Mouse (Mus musculus) mouse embryonic stem cell (cell line): ENCODE data around the gene Akt2.

ENCODE experiments used
- in situ Hi-C, 2 experiments: fragments of 300-500 bp; cut with MboI; formaldehyde crosslinking; loops; 1 replicate in 1 of 2; 3 replicates in 1 of 2; pipeline ENCODE4 v1.14.3; 2019 to 2020; ENCODE audit warnings: low sequenced_read_pairs in 2 of 2, low pct_unique_long_range_greater_than_20kb in 1 of 2, mixed read lengths in 1 of 2; ENCODE audit not compliant: unreplicated experiment in 1 of 2

Akt2 gene

DNA sequence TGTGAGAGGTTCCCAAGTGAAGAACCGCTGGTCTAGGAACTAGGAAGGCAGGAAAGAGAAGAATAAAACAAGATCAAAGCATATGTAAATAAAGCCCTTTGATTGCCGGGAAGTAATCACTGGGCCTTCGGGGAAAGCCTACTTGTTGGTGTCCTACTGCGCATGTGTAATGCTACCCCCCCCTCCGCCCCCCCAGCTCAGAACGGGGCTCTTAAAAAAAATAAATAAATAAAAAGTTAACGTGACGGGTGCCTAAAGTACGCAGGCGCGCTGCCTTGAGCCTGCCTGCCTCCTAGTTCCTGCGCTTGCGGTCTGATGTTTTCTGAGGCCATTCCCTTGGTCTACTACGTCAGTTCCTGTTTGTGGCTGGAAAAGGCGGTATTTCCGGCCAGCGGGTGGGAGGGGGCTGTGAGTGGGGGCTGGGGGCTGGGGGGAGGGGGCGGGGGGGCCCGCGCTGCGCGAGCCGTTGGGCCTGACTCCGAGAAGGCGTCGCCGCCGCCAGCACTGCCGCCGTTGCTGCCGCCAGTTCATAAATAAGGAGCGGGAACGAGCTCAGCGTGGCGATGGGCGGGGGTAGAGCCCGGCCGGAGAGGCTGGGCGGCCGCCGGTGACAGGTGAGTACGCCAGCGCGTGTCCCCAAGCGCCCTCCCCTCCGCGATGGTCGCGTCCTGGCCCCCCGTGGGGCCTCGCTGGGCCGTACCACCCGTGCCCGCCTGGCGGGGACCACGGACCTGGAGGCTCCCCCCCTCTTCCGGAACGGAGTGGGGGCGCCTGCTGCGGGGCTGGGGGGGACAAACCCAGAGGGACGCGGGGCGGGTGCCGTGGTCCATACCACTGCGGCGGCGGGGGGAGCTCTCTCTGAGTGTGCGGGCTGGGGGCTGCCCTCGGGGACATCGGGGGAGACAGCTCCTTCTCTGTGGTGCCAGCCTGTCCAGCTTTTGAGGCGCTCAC is at the start of gene Akt2:
TSS of gene Akt2 (plus strand) at position 287 of the 951 bp plus-strand sequence.
- in situ Hi-C loops, result no loop called here

DNA sequence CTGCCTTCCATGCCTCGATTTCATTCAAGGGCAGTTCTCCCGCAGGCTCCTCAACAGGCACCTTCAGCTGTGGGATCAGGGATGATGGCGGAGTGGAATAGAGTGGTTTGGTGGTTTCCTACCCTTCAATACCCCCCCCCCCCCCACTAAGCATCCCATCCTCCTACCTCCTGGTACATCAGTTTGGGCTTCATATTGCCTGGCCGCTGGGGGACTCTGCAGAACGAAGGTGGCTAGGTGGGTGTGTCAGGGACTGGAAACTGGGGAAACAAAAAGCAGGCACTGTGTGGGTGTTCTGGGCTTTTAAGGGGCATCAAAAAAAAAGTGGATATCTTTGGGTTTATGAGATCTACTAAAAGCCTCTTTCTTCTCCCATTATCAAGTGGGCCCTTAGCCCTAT is 49.4 kb upstream of the Akt2 start:
- in situ Hi-C loops, result no loop called here

DNA sequence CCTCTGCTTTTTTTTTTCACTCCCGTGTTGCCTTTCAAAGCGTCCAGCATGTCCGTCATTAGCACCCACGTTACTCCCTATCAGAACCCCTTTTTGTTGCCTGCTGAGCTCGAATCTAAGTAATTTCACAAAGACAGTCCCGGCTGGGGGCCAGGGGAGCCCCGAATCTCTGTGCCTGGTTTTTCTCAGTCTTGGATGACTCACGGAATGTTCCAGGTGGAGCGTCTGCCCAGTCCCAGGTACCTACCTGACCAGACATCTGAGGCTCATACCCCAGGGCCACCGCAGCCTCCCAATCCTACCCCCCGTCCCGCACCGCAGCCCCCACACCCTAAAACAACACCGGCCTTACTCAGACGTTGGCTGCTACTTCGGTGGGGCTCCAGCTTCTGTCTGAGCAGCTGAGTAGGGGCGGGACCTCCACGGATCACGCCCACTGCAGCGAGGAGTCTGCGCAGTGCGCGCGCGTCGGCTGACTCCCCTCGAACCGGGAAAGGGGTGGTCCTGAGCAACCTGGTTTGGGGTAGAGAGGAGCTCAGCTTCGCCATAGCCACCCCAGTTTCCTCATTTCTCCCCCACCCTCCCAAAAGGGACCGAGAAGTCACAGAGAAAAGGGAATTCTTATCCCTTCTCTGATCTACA is 48.8 kb upstream of the Akt2 start:
- in situ Hi-C loops, result no loop called here

DNA sequence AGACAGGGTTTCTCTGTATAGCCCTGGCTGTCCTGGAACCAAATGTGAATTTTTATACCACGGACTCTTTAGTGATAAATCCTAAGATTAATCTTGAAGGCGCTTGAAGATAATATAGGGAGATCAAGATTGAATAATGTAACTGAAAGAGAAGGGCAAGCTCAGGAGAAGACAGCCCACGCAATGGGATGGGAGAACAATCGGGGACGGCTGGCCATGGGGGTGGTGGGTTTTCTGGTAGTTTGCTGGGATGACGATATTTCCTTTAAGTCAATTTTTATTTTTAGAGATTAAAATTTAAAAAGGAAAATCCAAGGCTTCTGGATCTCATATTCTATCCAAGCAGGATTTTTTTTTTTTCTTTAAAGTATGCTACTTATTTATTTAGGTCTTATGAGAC is 48.3 kb upstream of the Akt2 start:
- in situ Hi-C loops, result no loop called here

DNA sequence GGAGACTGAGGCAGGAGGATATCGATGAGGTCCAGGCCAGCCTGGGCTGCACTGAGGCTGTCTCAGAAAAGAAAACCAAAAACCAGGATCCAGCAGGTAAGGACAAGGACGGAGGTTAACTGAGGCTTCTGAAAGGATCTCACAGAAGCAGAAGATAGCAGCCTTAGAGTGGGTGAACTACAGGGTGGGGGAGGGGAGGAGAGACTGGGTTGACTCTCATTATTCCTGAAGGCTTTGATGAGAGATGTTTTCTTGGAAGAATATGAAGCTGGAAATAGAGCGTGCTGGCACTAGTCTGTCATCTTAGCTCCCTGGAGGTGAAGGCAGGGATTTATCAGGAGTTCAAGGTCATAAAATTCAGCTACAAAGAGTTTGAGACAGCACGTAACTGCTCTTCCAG is 47.5 kb upstream of the Akt2 start:
- in situ Hi-C loops, result no loop called here

DNA sequence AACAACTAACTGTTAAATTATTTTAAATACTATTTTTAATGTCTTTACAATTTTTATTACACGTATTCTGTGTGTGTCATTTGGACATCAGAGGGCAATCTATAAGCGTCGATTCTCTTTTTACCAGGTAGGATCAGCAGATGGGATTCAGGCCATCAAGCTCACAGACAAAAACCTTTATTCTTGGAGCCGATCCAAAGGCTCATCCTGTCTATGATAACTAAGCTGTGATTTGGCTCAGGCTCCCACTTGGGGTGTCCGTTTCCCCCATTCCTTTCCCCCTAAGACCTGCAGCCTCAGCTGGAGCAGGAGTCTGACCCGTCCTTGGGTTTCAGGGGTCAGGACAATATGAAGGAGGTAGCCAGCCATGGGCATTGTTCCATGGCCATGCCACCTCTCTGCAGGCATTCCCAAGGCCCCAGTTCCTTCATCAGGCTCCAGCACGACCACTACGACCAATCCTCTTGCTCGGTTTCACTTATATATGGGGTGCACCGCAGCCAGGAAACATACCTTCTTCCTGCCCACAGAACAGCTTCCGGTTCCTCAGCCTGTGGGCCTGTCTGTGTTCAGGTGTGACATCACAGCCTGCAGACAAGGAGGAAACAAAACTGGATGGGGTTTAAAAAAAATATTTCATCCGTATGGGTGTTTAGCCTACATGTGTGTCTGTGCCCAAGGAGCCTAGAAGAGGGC is 46.5 kb upstream of the Akt2 start:
- in situ Hi-C loops, result no loop called here

DNA sequence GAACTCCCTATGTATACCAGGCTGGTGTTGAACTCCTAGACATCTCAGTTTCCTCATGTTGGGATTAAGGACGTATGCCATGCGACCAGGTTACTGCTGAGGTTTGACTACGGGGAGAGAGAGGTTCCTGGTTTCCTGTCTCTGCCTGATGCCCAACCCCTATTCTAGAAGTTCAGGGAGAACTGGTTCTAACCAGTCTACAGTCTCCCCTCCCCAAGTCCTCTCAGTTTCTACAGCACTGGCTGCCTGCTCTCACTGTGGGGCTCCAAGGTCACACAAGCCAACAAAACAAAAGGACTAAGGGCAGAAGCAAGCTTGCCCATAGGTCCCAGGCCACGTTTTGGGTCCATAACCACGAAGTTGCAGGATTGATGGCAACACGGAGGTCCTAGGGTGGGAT is 41.8 kb upstream of the Akt2 start:
- in situ Hi-C loops, result no loop called here

DNA sequence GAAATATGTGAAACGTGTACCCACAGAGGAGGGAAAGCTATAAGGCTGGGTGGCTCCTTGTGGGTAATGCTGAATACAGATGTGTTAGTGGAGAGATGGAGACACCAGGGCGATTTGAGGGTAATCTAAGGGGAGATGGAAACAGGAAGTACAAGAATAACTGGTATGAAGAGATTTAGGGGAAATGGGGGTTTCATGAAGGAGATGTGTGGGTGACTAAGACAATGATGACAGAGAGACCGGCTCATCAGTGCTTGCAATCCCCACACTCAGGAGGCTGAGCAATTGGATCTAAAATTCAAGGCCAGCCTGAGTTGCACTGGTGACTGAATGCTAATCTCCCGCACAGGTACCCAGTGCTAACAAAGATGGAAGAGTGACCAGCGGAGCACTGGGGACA is 39.3 kb upstream of the Akt2 start:
- in situ Hi-C loops, result no loop called here

DNA sequence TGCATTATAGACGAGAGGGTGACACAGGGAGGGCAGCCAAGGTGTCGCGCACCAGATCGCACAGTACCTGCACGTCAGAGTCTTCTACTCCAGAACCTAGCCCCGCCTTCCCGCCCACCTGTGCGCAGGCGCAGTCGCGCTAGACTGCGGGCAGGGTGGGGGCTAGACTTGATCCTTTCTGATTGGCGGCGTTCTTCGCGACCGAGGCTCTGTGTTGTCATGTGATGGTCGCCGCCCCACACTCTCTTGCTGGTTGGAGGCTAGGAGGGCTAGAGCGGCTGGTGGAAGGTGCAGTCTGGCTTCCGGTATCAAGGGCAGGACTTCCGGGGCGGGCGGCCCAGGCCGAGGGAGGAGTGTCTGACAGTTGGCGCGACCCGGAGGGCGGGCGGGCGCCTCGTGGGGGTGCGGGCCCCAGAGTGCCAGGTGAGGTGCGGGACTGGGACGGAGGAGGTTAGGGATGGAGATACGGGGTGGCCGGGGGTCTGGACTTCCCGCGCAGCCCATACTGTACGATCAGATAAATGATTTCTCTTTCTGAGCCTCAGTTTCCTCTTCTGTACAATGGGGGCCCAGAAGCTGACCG is 38.3 kb upstream of the Akt2 start, which contains the start of the genes Pld3 and 2310022A10Rik:
TSS of gene Pld3 (minus strand) at position 288 of the 583 bp plus-strand sequence.
TSS of gene 2310022A10Rik (plus strand) at position 303 of the 583 bp plus-strand sequence.
- in situ Hi-C loops, result no loop called here

DNA sequence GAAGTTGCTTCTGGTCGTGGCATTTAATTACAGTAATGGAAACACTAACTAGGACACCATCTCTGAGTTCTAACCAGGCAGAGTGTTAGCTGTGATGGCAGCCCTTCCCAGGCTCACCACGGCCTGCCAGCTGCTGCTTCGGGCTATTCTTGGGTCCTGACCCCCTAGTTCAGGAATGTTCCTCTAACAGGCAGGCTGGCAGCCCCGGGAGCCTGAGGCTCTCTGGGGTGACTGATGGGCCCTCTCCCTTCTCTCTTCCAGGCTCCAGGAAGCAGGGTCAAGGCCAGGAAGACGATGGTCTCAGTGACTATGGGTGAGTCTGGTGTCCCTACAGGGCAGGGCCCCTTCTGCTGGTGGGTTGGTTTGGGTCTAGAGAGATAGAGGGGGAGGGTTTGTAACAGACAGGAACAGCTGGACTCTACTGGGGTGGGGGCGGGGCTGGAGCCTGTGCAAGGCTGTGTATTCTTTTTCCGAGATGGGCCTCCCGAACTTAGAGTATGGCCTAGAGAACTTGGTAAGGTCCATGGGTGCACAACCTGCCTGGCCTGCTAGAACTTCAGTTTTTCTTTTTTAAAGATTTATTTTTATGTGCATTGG is 31.0 kb upstream of the Akt2 start:
- in situ Hi-C loops, result no loop called here

DNA sequence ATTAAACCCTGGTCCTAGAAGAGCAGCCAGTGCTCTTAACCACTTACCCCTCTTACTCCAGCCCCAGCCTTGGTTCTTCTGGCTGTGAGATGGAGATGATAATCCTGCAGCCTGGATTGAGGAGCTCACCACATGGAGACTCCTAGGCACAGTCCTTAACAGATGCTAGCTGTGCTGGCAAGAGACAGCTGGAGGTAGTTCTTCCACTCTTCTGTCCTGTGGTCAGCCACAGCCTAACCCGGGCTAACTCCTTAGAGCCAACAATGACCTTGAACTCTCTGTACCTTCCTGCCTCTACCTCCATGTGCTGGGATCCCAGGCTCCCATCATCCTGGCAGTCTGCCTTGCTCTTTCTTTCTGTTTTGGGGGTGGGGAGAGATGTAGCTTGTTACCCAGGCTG is 30.4 kb upstream of the Akt2 start:
- in situ Hi-C loops, result no loop called here

DNA sequence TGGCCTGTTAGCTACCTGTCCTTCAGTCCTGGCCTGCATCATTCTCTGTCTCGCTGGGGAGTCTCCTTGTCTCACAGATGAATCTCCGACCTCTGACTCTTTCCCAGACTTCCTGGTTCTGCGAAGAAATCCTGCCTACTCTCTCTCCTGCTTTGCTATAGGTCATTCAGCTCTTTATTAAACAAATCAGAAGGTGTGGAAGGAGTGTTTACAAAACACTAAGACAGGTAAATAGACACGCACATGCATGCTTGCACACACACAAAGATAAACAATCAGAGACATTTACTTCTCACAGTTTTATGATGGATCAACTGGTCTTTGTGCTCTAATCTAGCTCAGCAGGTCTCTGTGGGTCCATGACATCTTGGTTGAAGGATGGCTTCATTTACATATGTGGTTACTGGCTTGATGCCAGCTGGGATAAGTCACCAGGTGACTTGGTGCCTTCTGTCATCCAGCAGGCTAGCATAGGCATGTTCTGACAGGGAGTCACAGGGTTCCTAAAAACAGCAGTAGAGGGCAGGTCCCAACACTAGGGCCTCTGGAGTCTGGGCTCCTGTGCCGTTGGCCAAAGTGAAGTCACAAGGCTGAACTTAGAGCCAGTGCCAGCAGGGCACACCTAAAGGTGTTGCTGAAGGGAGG is 21.6 kb upstream of the Akt2 start:
- in situ Hi-C loops, result no loop called here

DNA sequence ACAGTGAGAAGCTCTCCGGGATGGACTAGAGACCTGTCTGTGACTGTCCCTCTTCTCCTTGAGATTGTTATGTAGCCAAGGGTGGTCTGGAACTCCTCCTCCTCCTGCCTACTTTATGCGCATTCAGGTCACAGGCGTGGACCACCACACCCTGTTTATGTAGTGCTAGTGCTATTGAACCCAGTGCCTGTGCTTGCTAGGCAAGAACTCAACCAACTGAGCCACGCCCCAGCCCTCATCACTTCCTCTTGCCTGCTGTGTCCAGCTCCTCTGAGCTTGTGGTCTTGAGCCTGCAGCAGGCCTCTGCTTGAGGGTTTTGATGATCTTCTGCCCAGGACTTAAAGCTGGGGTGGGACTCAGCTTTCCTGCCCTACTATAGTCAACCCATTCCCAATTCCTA is 19.2 kb upstream of the Akt2 start:
- in situ Hi-C loops, result no loop called here

DNA sequence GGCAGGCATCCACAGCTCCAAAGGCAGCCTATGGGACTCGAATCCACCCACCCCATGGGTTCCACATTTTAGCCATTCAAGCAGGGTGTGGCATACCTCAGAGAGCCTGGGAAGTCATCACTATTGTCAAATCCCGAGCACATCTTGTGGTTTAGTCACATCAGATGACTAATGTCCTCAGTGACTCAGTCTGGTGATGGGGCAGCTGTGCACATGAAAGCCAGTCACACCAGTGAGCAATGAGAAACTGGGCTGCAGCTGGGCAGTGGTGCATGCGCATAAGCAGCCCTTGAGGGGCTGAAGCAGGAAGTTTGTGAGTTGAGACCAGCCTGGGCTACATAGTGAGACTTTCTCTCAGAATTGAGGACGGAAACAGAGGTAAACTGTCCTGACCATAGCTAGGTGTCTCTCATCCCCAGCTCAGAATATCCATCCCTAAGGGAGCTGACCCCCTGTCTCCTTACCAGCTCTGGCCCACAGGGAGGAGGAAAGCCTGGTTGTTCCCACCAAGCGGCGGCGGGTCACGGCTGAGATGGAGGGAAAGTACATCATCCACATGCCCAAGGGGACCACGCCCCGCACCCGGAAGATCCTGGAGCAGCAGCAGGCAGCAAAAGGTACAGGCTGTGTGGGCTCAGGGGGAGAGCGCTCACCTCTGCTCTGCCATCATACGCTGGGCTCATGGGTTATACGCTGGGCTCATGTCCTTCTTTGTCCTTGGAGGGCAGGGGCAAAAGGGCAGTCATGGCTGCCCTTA is 17.1 kb upstream of the Akt2 start:
- in situ Hi-C loops, result no loop called here

DNA sequence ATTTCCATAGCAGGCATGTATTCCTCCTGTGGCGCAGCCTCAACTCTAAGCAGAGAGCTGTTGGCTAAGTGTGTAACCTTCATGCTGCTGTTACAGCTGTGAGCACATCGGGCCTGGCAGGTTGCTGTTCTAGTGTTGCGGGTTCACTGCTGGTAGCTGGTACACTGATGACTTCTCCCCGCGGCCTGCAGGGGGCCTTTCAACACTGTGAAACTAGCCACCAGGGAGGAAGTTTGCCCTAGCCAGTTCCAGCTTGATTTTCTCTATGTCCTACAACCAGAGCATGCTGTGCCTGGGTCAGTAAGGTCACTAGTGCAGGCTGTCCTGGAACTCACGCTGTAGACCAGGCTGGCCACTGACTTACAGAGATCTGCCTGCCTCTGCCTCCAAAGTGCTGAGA is 14.4 kb upstream of the Akt2 start:
- in situ Hi-C loops, result no loop called here

DNA sequence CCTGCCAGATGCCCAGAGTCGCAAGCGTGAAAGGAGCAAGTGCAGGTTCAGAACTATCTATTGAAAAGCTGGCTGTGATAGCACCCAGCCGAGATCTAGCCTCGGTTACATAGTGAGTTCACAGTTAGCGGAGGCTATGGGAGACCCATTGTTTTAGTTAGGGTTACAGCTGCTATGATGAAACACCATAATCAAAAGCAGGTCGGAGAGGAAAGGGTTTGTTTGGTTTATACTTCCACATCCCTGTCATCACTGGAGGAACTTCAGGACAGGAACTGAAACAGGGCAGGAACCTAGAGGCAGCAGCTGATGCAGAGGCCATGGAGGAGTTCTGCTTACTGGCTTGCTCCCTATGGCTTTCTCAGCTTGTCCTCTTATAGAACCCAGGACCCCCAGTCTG is 13.8 kb upstream of the Akt2 start:
- in situ Hi-C loops, result no loop called here

DNA sequence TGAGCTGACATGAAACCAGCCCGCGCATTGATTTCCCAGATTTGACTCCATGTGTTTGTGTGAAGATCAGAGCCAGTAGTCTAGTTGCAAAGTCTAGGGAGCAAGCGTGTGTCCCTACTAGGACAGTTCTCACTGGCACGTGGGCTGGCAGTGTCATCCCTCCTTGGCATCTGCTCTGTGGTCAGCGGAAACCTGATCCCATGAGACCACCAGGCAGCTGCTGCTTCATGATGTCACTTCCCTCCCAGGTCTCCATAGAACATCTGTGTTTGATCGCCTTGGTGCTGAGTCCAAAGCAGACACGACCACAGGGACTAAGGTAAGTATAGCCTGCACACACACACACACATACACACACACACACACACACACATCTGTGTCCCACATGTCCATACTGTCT is 12.9 kb upstream of the Akt2 start:
- in situ Hi-C loops, result no loop called here
